Mouse (Mus musculus): ENCODE results near the gene Ankrd13b.

Gene Ankrd13b

DNA sequence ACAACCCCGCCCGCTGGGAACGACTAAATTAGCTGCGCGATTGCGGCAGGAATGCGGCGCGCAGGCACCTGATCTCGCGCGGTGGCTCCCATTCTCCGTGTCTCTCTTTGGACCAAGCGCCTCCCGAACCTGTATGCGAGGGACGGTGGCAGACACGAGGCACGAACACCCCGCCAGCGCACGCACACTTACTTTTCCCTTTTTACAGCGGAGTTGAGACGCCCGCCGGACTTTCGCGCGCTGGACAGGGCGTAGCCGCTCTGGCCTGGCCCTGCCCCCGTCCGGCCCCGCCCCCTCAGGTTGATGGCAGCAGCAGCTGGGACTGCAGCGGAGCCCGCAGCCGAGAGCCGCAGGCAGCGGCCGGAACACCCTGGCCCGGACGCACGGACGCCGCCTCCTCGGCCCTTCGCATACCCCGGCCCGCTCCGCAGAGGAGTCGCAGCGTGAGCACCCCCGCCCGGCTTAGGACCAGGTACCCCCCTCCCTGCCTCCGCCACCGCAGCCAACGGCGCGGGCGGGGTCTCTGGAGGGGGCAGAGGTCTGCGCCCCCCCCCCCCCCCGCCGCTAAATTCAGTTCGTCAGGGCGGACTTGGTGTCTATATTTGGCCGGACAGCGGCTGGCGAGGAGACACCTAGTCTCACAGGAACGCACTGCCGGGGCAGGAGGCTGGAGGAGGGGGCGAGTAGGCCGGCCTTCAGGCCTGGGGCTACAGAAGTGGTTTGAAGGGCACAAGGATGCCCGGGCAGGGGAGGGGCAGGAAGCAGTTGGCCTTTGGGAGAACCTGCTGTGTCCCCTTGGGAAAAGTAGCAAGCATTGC, 27.0 kb downstream of the Ankrd13b start, which contains the start of gene Coro6:
Gene Coro6, plus strand, starts transcription at position 129 of the 818 bp plus-strand sequence.
- DNase-seq (ENCODE audit: low read depth, low spot score) = no peak

DNA sequence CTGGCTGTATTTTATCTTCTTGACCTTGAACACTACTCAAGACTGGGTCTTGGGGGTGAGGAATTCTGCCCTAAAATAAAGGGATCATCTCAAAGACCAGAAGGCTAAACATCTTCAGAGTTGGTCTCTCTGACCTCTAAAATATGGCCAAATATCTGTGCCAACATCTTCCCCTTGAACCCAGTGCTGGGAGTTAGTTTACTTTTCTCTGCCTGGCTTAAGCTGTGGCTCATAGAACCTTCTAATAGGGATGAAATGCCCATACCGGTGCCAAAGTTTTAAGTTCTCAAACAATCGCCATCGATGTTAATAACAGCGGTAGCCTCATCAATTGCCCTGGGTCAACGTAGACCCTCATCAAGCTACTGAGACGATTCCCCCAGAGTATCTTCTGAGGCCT, 27.6 kb downstream of the Ankrd13b start:
- DNase-seq (ENCODE audit: low read depth, low spot score) = no peak

DNA sequence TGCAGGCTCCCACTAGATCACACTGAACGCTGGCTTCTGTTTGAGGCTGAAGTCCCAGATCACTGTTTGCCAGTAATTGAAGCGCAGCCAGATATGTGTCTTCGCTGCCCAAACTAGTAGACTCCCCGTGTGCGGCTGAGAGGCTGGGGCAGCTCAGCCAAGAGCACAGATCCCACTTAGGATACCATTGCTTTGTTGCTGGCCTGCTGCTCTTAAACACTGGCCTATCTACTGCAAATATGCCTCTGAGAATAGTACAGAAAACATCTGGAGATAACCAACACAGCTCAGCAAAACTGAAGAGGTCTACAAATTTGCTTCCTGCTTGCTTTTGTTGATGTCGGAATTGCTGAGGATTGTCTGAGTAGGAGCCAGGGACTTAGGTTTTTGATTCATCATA, 32.6 kb downstream of the Ankrd13b start:
- DNase-seq (ENCODE audit: low read depth, low spot score) = no peak

DNA sequence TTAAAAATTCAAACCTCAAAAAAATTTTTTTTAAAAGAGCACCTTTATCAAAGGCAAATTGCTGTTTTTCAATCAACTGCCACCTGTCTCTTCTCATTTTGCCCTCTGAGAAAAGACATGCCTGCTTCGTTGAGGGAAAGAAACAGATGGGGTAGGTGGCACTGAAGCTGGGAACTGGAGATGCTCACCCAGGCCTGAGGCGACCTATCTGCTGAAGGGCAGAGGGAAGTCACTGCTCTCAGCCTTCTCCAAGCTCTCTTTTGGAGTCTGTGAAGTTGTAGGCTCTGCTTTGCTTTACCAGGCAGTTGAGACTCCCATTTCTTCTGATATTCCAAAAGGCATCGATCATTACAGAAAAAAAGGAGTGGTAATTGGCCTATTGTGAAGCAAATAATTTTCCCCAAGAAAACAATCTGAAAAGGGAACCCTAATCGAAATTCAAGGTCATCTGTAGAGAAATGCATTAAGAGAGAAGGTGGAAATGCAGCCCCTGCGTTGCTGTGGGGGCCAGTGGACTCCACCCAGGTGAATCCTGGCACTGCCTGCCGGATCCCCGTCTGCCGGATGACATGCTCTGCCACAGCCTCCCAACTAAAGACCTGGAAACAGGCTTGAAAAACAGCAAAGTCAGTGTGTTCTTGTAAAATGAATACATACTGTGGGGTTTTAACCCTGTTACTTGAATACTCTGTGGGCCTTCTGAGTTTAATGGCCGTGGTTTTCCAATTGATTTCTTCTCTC, 33.5 kb downstream of the Ankrd13b start:
- DNase-seq (ENCODE audit: low read depth, low spot score) = no peak

DNA sequence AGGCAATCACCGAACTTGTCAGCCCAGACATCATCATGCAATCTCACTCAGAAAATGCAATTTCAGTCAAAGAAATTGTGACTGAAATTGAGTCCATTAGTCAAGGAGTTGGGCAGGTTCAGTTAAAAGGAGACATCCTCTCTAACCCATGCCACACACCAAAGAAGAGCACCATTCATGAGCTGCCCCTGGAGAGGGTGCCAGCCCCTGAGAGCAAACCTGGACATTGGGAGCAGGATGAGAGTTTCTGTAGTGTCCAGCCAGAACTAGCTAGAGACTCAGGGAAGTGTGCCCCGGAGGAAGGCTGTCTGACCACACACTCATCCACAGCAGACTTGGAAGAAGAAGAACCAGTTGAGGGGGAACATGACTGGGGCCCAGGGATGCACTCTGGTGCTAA, 36.1 kb downstream of the Ankrd13b start:
- DNase-seq (ENCODE audit: low read depth, low spot score) = no peak

DNA sequence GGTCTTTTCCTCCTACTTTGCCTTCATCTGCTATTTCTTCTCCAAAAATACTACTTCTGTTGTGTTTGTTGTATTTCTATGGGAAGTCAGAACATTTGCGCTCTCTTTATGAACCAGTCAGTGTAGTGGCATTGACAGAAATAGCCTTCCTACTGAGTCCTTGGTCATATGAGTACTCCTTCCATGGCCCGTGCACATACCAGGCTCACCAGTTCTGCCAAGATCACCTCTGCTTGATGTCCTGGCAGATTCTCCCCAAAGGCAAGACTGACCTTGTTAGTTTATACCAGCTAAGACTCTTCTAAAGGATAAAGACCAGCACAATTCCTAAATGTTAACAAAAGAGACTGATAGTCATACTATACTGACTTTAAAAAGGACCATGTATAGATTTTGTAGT, 37.8 kb downstream of the Ankrd13b start:
- no peak for DNase-seq (ENCODE audit: low read depth, low spot score)

DNA sequence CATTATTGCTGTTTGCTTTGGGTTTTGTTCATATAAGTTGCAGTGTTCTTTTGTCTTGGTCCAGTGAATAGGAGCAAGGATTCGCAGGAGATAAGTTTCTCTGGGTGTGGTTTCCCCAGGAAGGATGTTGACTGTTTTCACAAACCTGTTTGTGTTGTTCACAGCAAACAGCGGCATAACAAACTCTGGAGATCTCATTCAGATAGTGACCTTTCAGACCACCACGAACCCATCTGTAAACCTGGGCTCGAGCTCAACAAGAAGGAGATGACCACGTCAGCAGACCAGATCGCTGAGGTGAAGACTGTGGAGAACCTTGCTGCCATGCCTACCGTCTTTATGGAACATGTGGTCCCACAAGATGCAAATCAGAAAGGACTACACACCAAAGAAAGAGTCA, 40.3 kb downstream of the Ankrd13b start:
- DNase-seq (ENCODE audit: low read depth, low spot score) = no peak

DNA sequence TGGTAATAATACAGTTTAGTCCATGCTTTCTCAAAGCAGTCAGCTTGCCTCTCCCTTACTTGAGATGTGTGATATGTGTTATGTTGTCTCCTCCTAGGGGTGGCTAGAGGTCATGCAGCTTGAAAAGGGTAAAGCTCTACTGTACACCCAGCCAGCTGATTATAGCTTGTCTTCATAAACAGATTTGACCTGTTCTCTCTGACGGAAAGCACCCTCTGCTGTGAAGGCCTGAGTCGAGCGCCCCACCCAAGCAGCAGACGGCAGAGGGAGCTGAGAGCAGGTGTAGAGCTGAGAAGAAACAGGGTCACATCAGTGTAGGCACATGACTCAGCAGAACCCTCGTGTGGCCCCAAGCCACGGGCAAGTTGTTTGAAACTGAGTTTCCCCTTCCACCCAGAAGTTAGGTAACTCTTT, 42.8 kb downstream of the Ankrd13b start:
- no peak for DNase-seq (ENCODE audit: low read depth, low spot score)

DNA sequence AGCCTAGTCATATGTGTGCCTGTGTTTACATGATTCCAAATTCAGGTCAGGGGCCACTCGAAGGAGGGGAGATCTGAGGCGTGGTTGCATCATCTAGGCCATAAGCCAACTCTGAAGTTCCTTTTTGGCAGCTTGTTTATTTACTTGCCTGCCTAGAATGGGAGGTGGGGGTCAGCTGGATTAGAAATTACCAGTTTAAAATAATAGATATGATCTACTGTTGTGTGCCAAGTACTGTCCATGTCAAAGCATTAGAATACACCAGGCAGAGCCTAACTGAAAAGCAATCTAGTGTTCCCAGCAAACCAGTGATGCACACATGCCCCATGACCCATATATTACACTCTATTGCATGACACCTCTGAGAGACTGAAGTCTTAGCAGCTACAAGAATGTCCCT, 44.5 kb downstream of the Ankrd13b start:
- no peak for DNase-seq (ENCODE audit: low read depth, low spot score)

DNA sequence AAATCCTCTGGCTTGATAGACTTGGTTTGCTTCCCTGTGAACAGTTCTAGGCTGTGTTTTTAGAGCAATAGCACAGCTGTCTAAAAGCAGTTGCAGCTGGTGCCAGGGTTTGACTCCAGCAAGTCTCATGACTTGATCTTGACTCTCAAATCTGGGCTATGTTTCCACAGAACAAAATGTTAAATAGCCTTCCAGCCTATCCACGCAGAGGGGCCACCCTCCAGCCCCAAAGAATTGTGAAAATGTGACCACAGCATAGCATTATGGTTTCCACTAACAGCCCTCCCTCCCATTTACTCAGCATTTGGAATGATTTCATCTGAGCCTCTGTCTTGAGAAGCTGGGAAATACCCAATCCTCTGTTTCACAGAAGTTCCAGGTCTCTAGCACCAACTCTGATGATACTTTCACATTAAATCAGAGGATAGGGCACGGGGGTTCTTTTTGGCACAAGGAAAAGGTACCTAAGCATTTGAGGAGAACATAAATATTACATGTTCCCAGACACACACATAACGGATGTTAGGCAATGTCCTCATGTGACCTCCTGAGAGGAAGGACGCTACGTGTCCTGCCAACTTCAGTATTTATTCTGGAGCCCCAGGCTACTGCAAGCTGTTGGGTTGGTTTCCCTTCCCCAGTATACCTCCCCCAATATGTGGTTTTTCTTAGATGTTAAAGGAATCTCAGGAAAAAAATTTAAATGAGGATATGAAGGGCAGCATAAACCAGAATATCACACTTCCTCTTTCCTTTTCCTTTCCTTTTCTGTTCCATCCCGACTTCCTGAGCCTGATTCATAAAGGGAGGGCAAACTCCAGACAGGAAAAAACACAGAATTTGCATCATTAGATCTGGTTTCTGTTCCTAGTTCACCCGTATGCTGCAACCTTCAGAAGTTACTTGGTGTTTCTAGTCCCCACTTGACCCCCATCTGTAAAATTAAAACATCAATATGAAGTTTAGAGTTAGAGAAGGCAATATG, 47.0 kb downstream of the Ankrd13b start:
- DNase-seq (ENCODE audit: low read depth, low spot score) = no peak

DNA sequence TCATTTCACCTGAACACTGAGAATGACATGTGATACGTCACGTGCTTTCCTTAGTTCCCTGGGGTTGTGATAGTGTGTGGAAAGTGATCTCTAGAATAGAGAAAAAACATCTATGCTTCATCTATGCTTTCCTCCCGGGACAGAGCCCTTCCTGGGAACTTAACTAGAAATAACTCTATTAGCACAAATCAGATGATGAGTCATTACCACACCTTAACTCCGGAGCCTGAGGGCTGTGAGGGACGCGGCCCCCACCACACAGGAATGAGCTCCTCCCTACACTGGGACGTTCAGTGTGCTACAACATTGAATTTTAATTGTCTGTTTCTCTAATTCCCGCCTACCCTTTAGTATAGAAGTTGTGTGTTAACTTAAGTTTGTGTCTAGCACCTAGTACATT, 48.5 kb downstream of the Ankrd13b start:
- no peak for DNase-seq (ENCODE audit: low read depth, low spot score)

DNA sequence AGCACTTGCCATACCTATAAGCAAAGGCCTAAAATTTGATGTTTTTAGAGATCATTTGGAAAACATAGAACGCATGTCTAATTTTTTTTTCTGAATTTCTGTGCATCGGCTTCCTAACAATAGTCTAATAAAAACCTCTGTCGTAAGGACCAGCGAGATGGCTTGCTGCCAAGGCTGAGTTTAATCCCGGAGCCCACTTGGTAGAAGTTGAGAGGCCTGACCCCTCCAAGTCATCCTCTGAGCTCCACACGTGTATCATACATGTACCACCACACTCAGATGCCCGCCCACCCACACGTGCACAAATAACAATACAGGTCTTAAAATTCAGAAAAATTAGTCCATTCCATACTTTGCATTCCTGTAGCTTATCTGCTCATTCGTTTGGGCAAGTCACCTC, 49.4 kb downstream of the Ankrd13b start:
- DNase-seq (ENCODE audit: low read depth, low spot score) = no peak

DNA sequence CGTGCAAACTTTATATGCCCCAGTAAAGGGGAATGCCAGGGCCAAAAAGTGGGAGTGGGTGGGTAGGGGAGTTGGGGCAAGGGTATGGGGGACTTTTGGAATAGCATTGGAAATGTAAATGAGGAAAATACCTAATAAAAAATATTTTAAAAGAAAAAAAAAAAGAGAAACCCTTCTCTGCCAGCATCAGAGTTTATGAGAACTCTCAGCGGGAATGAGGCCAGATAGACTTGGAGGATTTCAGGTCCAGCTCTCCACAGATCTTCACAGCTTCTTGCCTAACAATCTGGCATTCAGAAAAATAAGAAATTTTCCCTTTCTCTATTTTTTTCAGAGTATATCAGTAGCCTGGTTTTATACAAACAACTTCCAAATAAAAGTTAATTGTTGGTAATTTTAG, 52.5 kb downstream of the Ankrd13b start:
- no peak for DNase-seq (ENCODE audit: low read depth, low spot score)

DNA sequence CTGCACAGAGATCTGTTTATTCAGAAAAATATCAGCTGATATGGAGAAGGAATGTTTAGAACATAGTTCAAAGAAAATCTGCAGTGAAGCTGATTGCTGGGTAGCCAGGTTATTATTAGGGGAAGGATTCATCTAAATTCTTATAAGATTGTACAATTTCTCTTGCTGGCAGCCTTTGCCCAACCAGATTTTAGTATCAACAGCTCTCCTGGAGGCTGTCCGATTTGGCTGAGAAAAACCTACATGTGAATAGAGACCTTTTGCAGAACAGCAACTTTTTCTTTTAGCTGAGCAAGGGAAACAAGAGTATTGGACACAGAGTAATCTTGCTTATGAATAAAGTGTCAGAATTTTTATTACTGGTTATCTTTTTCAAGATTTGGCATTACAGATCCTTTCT, 61.0 kb downstream of the Ankrd13b start:
- no peak for DNase-seq (ENCODE audit: low read depth, low spot score)

DNA sequence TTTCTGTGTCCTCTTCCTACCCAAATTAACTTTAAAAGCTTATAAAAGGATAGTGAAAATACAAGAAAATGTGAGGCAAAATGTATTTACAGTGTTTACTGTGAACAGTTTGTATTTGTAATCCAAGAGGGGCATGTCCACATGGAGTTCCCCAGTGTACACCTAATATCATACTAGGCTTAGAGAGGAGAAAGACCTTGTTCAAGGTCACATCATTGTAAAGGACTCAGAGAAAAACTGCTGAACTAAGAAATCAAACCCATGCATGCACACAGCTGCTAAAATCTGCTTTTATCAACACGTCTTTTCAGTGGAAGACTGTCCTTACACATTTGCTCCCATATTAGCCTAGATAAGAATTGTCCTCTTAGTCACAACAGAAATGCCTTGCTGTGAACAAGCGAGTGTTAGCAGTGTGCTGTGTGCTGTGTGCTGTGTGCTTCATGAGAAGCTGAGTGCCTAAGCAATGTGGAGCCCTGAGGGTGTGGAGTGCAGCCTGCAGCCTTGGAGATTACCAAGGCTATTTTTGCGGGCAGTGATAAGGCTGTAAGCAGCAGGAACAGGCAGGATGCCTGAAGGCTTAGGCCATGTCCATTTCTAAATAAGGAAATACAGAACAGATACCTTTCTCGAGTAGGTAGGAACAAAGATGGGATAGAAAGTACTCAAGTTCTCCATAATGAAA, 66.2 kb downstream of the Ankrd13b start:
- DNase-seq (ENCODE audit: low read depth, low spot score) = no peak

Data from telencephalon, adult 2 months (tissue).